Mouse (Mus musculus): Measurements from ENCODE around the gene Ufd1. TPM values are rescaled to one million over a fixed set of nuclear protein-coding genes. Genes with fewer than 3 reads are reported as not detected.

Ufd1 gene
- polyA plus RNA-seq (2015; fragmentation: Nextera tagmentation; extraction: Ambion mirVana), result 95.2 and 96.8 TPM in 2 replicates

GRCm38 (mm10) chr16:18811468-18812384, at the start of gene Ufd1, which contains the start of gene Cdc45:
Gene Ufd1 (plus strand): TSS chr16:18811779.
Gene Cdc45 (minus strand): TSS chr16:18811987.
- Histone ChIP-seq H3K4me2 (peak within 1 kb of the TSS; percentile 85), H3K36me3 (peaks cover 44% of the 10 kb centered on the region), H3K4me1 (peaks cover 21% of the 10 kb centered on the region), H3K4me3 (peak within 1 kb of the TSS; percentile 73), H3K27ac (peak within 1 kb of the TSS; percentile 81), H3K9me3 (no peaks in the 10 kb centered on the region), H3K27me3 (no peaks in the 10 kb centered on the region), H3K9ac (peak within 1 kb of the TSS; percentile 83)
- peak; percentile 96 for ATAC-seq (ENCODE audit: insufficient number of reproducible peaks, low FRiP score, low TSS enrichment, low read depth)
- under 1% methylated on average over 42 of the region's 42 CpGs for WGBS

GRCm38 (mm10) chr16:18762960-18763359, 48.6 kb upstream of the Ufd1 start:
- no peaks in the 10 kb centered on the region for H3K9me3 ChIP-seq
- H3K27ac ChIP-seq, result no peak overlapping the region
- H3K4me3 ChIP-seq, result no peak overlapping the region
- H3K4me1 ChIP-seq, result no peaks in the 10 kb centered on the region
- H3K9ac ChIP-seq, result no peak overlapping the region
- no peaks in the 10 kb centered on the region for H3K27me3 ChIP-seq
- H3K36me3 ChIP-seq, result no peaks in the 10 kb centered on the region
- no peak overlapping the region for H3K4me2 ChIP-seq
- WGBS, result 45% methylated on average over 3 of the region's 3 CpGs
- no peak for ATAC-seq (ENCODE audit: insufficient number of reproducible peaks, low FRiP score, low TSS enrichment, low read depth)

- WGBS, result 66% methylated on average over 4 of the region's 4 CpGs
- ATAC-seq (ENCODE audit: insufficient number of reproducible peaks, low FRiP score, low TSS enrichment, low read depth), result no peak
Observed at GRCm38 (mm10) chr16:18766390-18766789, 45.2 kb upstream of the Ufd1 start.

GRCm38 (mm10) chr16:18769501-18769900, 42.1 kb upstream of the Ufd1 start:
- Histone ChIP-seq H3K36me3 (no peaks in the 10 kb centered on the region), H3K9ac (no peak overlapping the region), H3K9me3 (no peaks in the 10 kb centered on the region), H3K4me3 (no peak overlapping the region), H3K27me3 (peaks cover 9% of the 10 kb centered on the region), H3K4me2 (no peak overlapping the region), H3K27ac (no peak overlapping the region), H3K4me1 (no peaks in the 10 kb centered on the region)
- WGBS, result 71% methylated on average over 1 of the region's 1 CpGs
- ATAC-seq (ENCODE audit: insufficient number of reproducible peaks, low FRiP score, low TSS enrichment, low read depth), result no peak

More at GRCm38 (mm10) chr16:18766390-18766789, 45.2 kb upstream of the Ufd1 start:
- Histone ChIP-seq H3K27ac (no peak overlapping the region), H3K9ac (no peak overlapping the region), H3K9me3 (no peaks in the 10 kb centered on the region), H3K4me3 (no peak overlapping the region), H3K36me3 (no peaks in the 10 kb centered on the region), H3K4me2 (no peak overlapping the region), H3K4me1 (no peaks in the 10 kb centered on the region), H3K27me3 (no peaks in the 10 kb centered on the region)

- no peak overlapping the region for H3K4me2 ChIP-seq
- peaks cover 18% of the 10 kb centered on the region for H3K4me1 ChIP-seq
- ATAC-seq (ENCODE audit: insufficient number of reproducible peaks, low FRiP score, low TSS enrichment, low read depth), result no peak
- H3K9ac ChIP-seq, result no peak overlapping the region
- 46% methylated on average over 2 of the region's 2 CpGs for WGBS
- H3K27ac ChIP-seq, result no peak overlapping the region
- H3K4me3 ChIP-seq, result no peak overlapping the region
- H3K27me3 ChIP-seq, result peaks cover 54% of the 10 kb centered on the region
- H3K36me3 ChIP-seq, result no peaks in the 10 kb centered on the region
- H3K9me3 ChIP-seq, result no peaks in the 10 kb centered on the region
Observed at GRCm38 (mm10) chr16:18773936-18774335, 37.6 kb upstream of the Ufd1 start.

GRCm38 (mm10) chr16:18775621-18776555, 35.7 kb upstream of the Ufd1 start:
- Histone ChIP-seq H3K4me1 (peaks cover 18% of the 10 kb centered on the region), H3K27ac (peak overlapping the region; percentile 38; the same call in 1 of the 2 replicates), H3K27me3 (peaks cover 63% of the 10 kb centered on the region), H3K36me3 (peaks cover 5% of the 10 kb centered on the region; the same call in 1 of the 2 replicates), H3K4me3 (peak overlapping the region; percentile 43; the same call in 1 of the 2 replicates), H3K9me3 (no peaks in the 10 kb centered on the region), H3K4me2 (peak overlapping the region; percentile 66; the same call in 1 of the 2 replicates), H3K9ac (no peak overlapping the region)
- 33% methylated on average over 18 of the region's 18 CpGs for WGBS
- ATAC-seq (ENCODE audit: insufficient number of reproducible peaks, low FRiP score, low TSS enrichment, low read depth), result no peak

- H3K27me3 ChIP-seq, result peaks cover 63% of the 10 kb centered on the region
- H3K4me2 ChIP-seq, result peak within 1 kb of the TSS; percentile 66
- WGBS, result 3% methylated on average over 19 of the region's 19 CpGs
- no peaks in the 10 kb centered on the region for H3K9me3 ChIP-seq
- peaks cover 6% of the 10 kb centered on the region; the same call in 1 of the 2 replicates for H3K36me3 ChIP-seq
- H3K9ac ChIP-seq, result no peak within 1 kb of the TSS
- peak within 1 kb of the TSS; percentile 43 for H3K4me3 ChIP-seq
- H3K27ac ChIP-seq, result peak within 1 kb of the TSS; percentile 38; the same call in 1 of the 2 replicates
- peaks cover 18% of the 10 kb centered on the region for H3K4me1 ChIP-seq
- ATAC-seq (ENCODE audit: insufficient number of reproducible peaks, low FRiP score, low TSS enrichment, low read depth), result no peak
Observed at GRCm38 (mm10) chr16:18776556-18777100, 35.0 kb upstream of the Ufd1 start, which contains the start of gene Cldn5. Gene Cldn5 (plus strand): TSS chr16:18776847.

- 3% methylated on average over 80 of the region's 80 CpGs for WGBS
- Histone ChIP-seq H3K9ac (no peak overlapping the region), H3K27ac (no peak overlapping the region), H3K4me2 (peak overlapping the region; percentile 66), H3K27me3 (peaks cover 63% of the 10 kb centered on the region), H3K36me3 (peaks cover 13% of the 10 kb centered on the region), H3K4me1 (peaks cover 18% of the 10 kb centered on the region), H3K4me3 (peak overlapping the region; percentile 43), H3K9me3 (no peaks in the 10 kb centered on the region)
- no peak for ATAC-seq (ENCODE audit: insufficient number of reproducible peaks, low FRiP score, low TSS enrichment, low read depth)
Observed at GRCm38 (mm10) chr16:18777101-18778080, 34.2 kb upstream of the Ufd1 start.

GRCm38 (mm10) chr16:18778461-18778860, 33.1 kb upstream of the Ufd1 start:
- no peak overlapping the region for H3K27ac ChIP-seq
- no peak overlapping the region for H3K9ac ChIP-seq
- H3K4me2 ChIP-seq, result no peak overlapping the region
- H3K9me3 ChIP-seq, result no peaks in the 10 kb centered on the region
- ATAC-seq (ENCODE audit: insufficient number of reproducible peaks, low FRiP score, low TSS enrichment, low read depth), result no peak
- H3K36me3 ChIP-seq, result peaks cover 20% of the 10 kb centered on the region
- peaks cover 18% of the 10 kb centered on the region for H3K4me1 ChIP-seq
- WGBS, result 65% methylated on average over 2 of the region's 2 CpGs
- peak overlapping the region; percentile 43 for H3K4me3 ChIP-seq
- peaks cover 63% of the 10 kb centered on the region for H3K27me3 ChIP-seq

- ATAC-seq (ENCODE audit: insufficient number of reproducible peaks, low FRiP score, low TSS enrichment, low read depth), result no peak
- no peaks in the 10 kb centered on the region for H3K9me3 ChIP-seq
- peaks cover 30% of the 10 kb centered on the region for H3K27me3 ChIP-seq
- peaks cover 13% of the 10 kb centered on the region for H3K4me1 ChIP-seq
- H3K9ac ChIP-seq, result no peak overlapping the region
- 83% methylated on average over 10 of the region's 10 CpGs for WGBS
- peaks cover 50% of the 10 kb centered on the region for H3K36me3 ChIP-seq
- no peak overlapping the region for H3K4me2 ChIP-seq
- no peak overlapping the region for H3K27ac ChIP-seq
- no peak overlapping the region for H3K4me3 ChIP-seq
Observed at GRCm38 (mm10) chr16:18781810-18782209, 29.8 kb upstream of the Ufd1 start.
